Mouse (Mus musculus): ENCODE data around the gene Gbp10. TPM values are rescaled to one million over a fixed set of nuclear protein-coding genes. Genes with fewer than 3 reads are reported as not detected.

Gbp10 gene
- 2.8 TPM for polyA plus RNA-seq (2014; fragmentation: Illumina TruSeq; extraction: RNeasy Lipid Tissue Mini Kit (QIAGEN cat#74804); ENCODE audit: low read depth, low replicate concordance)

GRCm38 (mm10) chr5:105239483-105240047, at the start of gene Gbp10:
TSS of gene Gbp10 (minus strand) at chr5:105239533.

Other genes starting within 250 kb of the Gbp10 start
- gene Gbp9, start 100.0 kb downstream of the Gbp10 start, polyA plus RNA-seq (2014; fragmentation: Illumina TruSeq; extraction: RNeasy Lipid Tissue Mini Kit (QIAGEN cat#74804); ENCODE audit: low read depth, low replicate concordance): 13.0 TPM
- 2.9 TPM for gene Gbp8, start 100.0 kb downstream of the Gbp10 start, polyA plus RNA-seq (2014; fragmentation: Illumina TruSeq; extraction: RNeasy Lipid Tissue Mini Kit (QIAGEN cat#74804); ENCODE audit: low read depth, low replicate concordance)
- 14.3 TPM for gene Gbp4, start 99.9 kb downstream of the Gbp10 start, polyA plus RNA-seq (2014; fragmentation: Illumina TruSeq; extraction: RNeasy Lipid Tissue Mini Kit (QIAGEN cat#74804); ENCODE audit: low read depth, low replicate concordance)
- 0.50 TPM for gene Gm43302, start 54.2 kb upstream of the Gbp10 start, polyA plus RNA-seq (2014; fragmentation: Illumina TruSeq; extraction: RNeasy Lipid Tissue Mini Kit (QIAGEN cat#74804); ENCODE audit: low read depth, low replicate concordance)
- 13.2 TPM for gene Gbp6, start 54.2 kb upstream of the Gbp10 start, polyA plus RNA-seq (2014; fragmentation: Illumina TruSeq; extraction: RNeasy Lipid Tissue Mini Kit (QIAGEN cat#74804); ENCODE audit: low read depth, low replicate concordance)
- gene Lrrc8b, start 176.2 kb upstream of the Gbp10 start, polyA plus RNA-seq (2014; fragmentation: Illumina TruSeq; extraction: RNeasy Lipid Tissue Mini Kit (QIAGEN cat#74804); ENCODE audit: low read depth, low replicate concordance): 12.3 TPM